Mouse (Mus musculus) gastrocnemius, adult 8-10 months (tissue): Measurements from ENCODE around the gene Vmn2r11. TPM values are rescaled to one million over a fixed set of nuclear protein-coding genes. Genes with fewer than 3 reads are reported as not detected.
"Not testable (repeated sequence)": the region's sequence is repeated elsewhere in the genome, so short reads cannot be mapped to it uniquely, and the experiment has no call there.

Experiments
- DNase-seq, 2 experiments: peaks; one replicate each; pipeline ENCODE4 v3.0.0; 2022; ENCODE audit warnings: low spot score in 2 of 2
- total RNA-seq, 4 experiments: library from RNA; stranded (reverse); gene quantifications; 2 replicates each; pipeline ENCODE4 v1.2.4; 2022

Gene Vmn2r11
- not detected for total RNA-seq

DNA sequence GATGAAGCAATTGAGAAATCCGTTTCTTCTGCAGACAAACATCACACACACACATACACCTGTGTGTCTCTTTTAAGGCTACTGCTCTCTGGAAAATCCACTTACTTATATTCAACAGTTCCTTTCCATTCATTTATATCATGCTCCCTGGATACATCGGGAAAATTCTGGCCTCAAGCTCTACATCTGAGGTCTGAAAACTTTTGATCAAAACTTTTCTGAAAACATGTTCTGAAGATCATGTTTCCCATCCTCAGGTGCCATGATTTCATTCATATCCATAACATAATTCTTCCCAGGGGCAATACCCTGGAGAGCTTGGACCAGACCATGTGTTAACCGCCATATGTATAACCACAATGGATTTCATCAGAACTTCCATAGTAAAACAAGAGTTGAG lies at the start of gene Vmn2r11:
Vmn2r11 (minus strand) TSS at position 101 of the 400 bp plus-strand sequence.
- DNase-seq, result not testable (repeated sequence)

- not testable (repeated sequence) for DNase-seq
Observed at GRCm38 (mm10) chr5:109097850-109098249, 38.5 kb upstream of the Vmn2r11 start, which contains the start of gene Vmn2r12. Gene Vmn2r12 (minus strand): TSS chr5:109097950.

GRCm38 (mm10) chr5:109096482-109096881 lies 37.1 kb upstream of the Vmn2r11 start:
- DNase-seq, result not testable (repeated sequence)

GRCm38 (mm10) chr5:109072016-109072415 lies 12.6 kb upstream of the Vmn2r11 start:
- DNase-seq, result not testable (repeated sequence)

- DNase-seq, result no peak
Observed at GRCm38 (mm10) chr5:109055286-109055685, 4.1 kb downstream of the Vmn2r11 start.

DNA sequence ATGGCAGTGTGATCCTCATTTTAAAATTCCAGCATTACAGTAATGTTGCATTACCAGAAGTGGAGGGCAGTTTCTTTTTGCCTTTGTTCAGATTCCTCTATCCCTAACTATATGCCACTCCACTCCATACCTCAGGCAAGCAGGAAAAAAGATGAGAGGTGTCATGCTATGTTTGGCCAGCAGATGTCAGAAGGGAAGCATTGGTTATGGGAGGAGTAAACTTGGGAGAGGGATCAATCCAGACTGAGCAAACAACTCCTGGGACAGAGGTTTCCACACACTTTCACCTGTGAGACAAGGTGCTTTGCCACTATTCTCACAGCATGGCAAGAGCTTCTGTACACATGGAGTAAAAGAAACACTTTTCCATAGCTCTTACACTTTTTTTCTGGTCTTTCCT lies 26.8 kb downstream of the Vmn2r11 start:
- no peak for DNase-seq

DNA sequence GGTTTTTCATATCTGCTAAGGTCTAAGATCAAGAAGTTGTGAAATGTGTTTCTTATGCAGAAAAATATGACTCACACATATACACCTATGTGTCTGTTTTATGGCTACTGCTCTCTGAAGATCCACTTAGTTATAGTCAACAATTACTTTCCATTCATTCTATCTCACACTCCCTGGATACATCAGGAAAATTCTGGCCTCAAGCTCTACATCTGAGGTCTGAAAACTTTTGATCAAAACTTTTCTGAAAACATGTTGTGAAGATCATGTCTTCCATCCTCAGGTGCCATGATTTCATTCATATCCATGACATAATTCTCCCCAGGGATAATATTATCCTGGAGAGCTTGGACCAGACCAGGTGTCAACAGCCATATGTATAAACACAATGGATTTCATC lies 52.9 kb downstream of the Vmn2r11 start, which contains the start of gene Vmn2r10:
Vmn2r10 (minus strand) TSS at position 101 of the 400 bp plus-strand sequence.
- DNase-seq, result not testable (repeated sequence)

Other genes with a start within 250 kb of the Vmn2r11 start
- gene Vmn2r9, start 207.0 kb downstream of the Vmn2r11 start, total RNA-seq, result not detected
- gene Vmn2r10, start 53.0 kb downstream of the Vmn2r11 start, total RNA-seq, result not detected
- gene Vmn2r12, start 38.4 kb upstream of the Vmn2r11 start, total RNA-seq, result not detected
- not detected for gene Vmn2r13, start 132.6 kb upstream of the Vmn2r11 start, total RNA-seq
- gene Vmn2r14, start 165.1 kb upstream of the Vmn2r11 start, total RNA-seq, result not detected
- gene Vmn2r15, start 238.1 kb upstream of the Vmn2r11 start, total RNA-seq, result not detected